ENCODE assay signal across 16 mouse cellular contexts in the genomic region with DNA sequence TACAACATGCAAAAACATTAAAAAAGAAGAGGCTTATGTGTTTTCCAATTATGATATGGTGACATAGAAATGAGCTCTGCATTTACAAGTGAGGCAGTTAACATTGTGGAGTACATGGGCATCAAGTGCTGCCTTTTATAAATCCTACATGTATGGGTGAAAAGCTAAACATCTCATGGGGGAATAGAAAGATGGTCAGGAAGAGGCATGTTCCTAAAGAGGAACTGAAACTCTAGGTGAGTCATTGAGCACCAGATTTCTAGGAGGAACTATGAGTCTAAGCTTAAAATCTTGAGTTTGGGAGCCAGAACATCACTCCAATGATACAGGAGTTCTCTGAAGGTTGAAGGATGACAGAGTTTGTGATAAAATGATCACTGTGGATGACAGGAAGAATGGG.
"Had no signal": no experiment of that assay in that cellular context is flagged by ENCODE, and none has a peak within 500 bp of the region (broad histone marks: within the 10 kb centered on the region; RNA-seq: fewer than 3 reads in every experiment).

No protein-coding gene starts in this region.

- H3K4me1 ChIP-seq: neural tube, embryonic 13.5 days; neural tube, embryonic 15.5 days; stomach, embryonic 15.5 days had no signal

- DNase-seq: retina, postnatal 1 day; right cerebral cortex, adult 18-20 months; right cerebral cortex, postnatal 14 days; right cerebral cortex, postnatal 25 days; right cerebral cortex, postnatal 4 days; spleen, adult 18-20 months; thymus, adult 18-20 months; thymus, adult 2 months; thymus, postnatal 14 days; thymus, postnatal 25 days; thymus, postnatal 36 days; thymus, postnatal 4 days had no signal

- H3K4me3 ChIP-seq: neural tube, embryonic 13.5 days; neural tube, embryonic 15.5 days; stomach, embryonic 15.5 days had no signal

- H3K9ac ChIP-seq: neural tube, embryonic 13.5 days; neural tube, embryonic 15.5 days; stomach, embryonic 15.5 days had no signal

- H3K36me3 ChIP-seq: neural tube, embryonic 13.5 days; neural tube, embryonic 15.5 days; stomach, embryonic 15.5 days had no signal

- H3K27ac ChIP-seq: neural tube, embryonic 13.5 days; neural tube, embryonic 15.5 days; stomach, embryonic 15.5 days; stomach, postnatal 0 days had no signal

- H3K9me3 ChIP-seq: neural tube, embryonic 13.5 days; neural tube, embryonic 15.5 days; stomach, embryonic 15.5 days had no signal

- H3K4me2 ChIP-seq: neural tube, embryonic 13.5 days; neural tube, embryonic 15.5 days; stomach, embryonic 15.5 days had no signal

- H3K27me3 ChIP-seq: neural tube, embryonic 13.5 days; neural tube, embryonic 15.5 days; stomach, embryonic 15.5 days had no signal
